Mouse (Mus musculus) layer of hippocampus, postnatal 25 days (tissue): ENCODE measurements around the gene Rsf1. TPM values are rescaled to one million over a fixed set of nuclear protein-coding genes. Genes with fewer than 3 reads are reported as not detected.

Experiments
- DNase-seq, 2 experiments: peaks; one replicate each; pipeline ENCODE4 v3.0.0; 2022; ENCODE audit warnings: mixed read lengths in 2 of 2, low spot score in 1 of 2; ENCODE audit errors: extremely low spot score in 1 of 2
- total RNA-seq, 2 experiments: library from RNA; stranded (reverse); gene quantifications; 2 replicates each; pipeline ENCODE4 v1.2.3; 2021

Rsf1 gene
- total RNA-seq, 2 experiments from 2014 or later: 38.9 to 48.7 TPM

GRCm38 (mm10) chr7:97722278-97722918 lies 142.7 kb downstream of the Rsf1 start:
- DNase-seq: no peak

DNA sequence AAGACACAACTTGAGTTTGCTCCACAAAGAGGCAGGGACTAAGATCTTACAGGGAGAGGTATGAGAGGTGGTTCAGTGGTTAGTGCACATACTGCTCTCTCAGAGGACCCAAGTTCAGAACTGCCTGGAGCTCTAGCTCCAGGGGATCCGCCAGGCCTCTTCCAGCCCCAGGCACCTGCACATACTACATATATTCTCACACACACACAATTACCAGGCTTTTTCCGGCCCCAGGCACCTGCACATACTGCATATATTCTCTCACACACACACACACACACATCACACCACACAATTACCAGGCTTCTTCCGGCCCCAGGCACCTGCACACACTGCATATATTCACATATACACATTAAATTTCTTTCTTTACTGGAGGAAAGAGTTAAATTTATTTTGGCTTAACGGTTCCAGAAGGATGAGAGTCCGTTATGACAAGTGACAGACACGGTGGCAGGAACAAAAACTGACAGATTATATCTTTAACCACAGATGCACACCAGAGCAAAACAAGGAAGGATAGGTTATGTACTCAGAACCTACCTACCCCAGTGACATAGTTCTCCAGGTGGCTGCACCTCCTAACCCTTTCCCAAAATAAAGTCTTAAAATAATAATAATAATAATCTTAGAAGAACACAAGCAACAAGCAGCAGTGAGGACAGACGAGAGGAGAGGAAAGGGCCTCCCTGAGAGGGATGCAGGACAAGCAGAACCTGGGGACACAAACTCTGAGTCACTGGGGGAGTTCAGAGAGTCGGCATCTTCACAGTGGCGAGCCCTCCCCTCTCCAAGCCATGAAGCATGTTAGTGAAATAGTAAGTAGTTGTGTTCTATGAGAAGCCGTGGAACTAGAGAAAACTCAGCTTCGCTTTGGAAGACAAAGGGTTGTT lies 144.2 kb downstream of the Rsf1 start:
- no peak for DNase-seq

GRCm38 (mm10) chr7:97725401-97725800 lies 145.7 kb downstream of the Rsf1 start:
- no peak for DNase-seq

GRCm38 (mm10) chr7:97726080-97726479 lies 146.4 kb downstream of the Rsf1 start:
- no peak for DNase-seq

DNA sequence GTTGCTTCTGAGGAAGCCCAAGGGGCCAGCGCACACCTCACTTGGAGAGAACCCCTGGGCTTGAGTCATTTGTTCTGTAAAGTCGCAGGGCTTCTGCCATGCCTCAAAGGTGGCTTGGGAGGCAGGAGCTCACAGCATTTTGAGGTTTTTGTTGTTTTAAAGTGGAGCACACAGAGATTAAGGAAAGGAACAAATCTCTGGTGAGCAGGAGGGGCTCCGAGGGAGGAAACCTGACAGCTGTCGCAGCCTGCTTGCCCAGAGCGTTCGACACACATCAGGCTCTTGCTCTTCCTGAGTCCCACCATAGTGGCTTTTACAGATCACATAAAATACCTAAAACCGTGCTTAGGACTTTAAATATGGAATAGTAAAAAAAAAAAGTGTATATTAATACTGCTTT lies 147.1 kb downstream of the Rsf1 start:
- DNase-seq: no peak

GRCm38 (mm10) chr7:97728666-97729614 lies 149.3 kb downstream of the Rsf1 start:
- no peak for DNase-seq

DNA sequence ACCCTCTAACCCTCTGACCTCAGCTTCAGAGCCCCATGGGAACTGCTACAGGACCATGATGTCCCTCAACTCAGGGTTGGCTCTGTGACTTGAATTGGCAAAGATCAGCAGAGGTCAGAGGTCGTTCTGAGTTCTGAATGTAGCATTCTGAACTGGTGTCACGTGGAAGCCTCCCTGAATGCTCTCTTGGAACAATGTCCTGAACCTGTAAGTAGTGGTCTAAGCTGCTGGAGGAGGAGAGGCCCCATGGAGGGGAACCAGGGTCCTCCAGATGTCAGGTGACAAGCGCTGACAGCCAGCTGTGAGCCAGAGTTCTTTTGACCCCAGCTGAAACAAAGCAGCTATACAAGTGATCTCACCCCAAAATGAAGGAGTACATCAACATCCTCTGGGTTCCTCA lies 150.7 kb downstream of the Rsf1 start:
- no peak for DNase-seq

DNA sequence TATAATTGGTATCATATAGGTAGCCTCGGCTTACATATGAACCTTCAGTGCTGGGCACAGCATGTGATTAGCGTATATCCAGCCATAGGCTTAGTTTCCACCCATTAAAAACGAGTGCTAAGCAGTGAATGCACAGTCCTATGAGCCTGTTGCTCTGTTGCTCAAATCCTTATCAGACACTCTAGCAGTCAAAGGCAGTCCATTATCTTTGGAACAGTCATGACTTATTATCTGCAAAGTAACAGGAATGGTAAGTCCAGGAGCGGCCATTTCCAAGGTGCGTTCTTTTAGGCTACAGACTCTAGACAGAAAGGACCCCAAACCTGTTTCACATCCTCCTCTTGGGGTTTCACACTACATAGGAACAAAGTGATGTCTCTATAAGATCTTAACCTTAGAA lies 153.9 kb downstream of the Rsf1 start:
- DNase-seq: no peak

DNA sequence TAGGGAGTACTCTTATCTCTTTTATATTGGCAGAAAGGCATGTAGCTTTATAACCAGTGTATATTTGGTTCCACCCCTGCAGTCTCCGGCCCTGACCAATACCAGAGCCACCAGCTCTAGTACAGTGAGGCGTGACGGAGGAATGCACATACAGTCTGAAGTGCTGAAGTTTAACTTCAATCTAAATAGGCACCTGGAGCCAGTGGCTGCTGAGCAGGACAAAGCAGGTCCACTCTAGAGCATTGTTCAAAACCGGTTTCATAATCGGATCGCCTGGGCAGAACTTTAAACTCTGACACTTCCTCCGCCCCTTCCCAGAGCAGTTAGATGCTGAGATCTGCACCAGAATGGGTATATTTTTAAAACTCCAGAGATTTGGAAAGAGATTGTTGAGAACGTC lies 155.3 kb downstream of the Rsf1 start:
- no peak for DNase-seq

GRCm38 (mm10) chr7:97735886-97736420 lies 156.3 kb downstream of the Rsf1 start:
- no peak for DNase-seq

DNA sequence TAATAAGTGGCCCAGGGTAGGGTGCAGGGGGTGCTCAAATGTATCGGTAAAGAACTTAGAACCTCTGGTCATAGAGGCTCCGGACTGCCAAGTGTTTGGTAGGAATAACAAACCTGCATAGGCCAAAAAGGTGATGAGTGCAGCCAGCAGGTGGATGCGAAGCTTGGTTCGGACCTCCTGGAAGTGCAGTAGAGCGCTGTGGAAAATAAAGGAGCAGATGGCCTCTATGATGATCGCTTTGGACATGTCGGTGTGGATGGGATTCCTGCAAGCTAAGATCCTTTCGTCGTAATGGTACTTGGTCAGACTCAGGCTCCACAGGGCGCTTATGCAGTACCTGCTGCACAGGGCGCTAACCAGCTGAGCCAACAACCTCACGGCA lies 157.6 kb downstream of the Rsf1 start:
- no peak for DNase-seq

DNA sequence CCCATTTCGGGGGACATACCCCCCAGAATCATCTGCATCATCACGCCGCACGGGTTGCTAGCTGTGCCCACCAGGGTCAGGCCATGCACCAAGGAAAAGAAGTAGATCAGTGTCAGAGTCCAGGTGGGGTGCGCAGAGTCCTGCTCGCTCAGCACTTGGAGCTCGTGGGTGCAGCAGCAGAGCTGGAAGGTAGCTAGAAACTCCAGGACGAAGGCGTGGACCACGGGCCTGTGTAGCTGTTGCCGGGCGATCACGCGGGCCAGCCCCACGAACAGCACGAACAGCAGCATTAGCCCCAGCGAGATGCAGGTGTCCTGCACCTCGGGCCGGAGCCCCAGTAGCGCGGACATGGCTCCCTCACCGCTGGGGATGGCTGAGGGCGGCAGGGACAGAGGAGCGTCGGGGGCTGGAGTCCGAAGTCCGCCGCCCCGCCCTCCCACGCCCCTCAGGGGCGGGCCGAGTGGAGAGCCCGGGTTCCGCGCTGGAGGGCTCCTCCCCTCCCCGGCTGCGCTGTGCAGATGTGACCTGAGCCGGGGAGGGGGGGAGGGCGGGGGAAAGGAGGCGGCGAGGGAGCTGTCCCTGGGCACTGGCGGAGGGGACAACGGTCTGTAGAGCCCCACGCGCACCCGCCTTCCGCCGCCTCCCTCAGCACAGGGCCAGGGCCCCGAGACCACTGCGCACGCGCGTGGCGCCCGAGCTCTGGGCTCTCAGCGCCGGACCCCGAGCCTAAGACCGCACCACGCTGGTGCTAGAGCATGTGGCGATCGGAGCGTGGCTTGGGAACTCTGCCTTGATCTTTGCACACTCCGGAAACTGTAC lies 158.2 kb downstream of the Rsf1 start, which contains the start of gene Aqp11:
Aqp11 (minus strand) TSS at position 652 of the 819 bp plus-strand sequence.
- peak; percentile 55 to 70 for DNase-seq

- no peak for DNase-seq
Observed at GRCm38 (mm10) chr7:97740948-97741347, 161.3 kb downstream of the Rsf1 start.

DNA sequence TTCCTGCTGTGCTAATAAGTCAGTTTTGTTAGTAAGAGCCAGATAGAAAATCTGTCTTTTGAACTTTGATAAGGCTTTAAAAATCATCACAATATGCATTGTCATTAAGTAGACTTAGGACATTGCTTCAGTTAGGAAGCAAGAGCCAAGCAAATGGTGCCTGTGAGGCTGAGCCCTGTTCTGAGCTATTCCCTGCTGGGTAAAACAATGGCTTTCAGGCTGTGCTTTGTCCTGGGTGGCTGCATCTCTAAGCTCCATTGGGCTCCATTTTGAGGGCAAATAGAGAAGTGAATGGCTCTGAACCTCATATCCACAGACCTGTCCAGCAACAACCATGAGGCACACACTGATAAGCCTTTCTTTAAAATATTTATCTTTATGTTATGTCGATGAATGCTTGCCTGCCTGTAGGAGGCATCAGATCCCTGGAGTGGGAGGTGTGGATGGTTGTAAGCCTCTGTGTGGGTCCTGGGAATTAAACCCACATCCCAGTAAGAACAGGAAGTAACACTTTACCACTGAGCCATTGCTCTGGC lies 162.1 kb downstream of the Rsf1 start:
- DNase-seq: no peak

Other genes with a start within 250 kb of the Rsf1 start
- gene Usp35, start 247.9 kb upstream of the Rsf1 start, total RNA-seq: 10 to 100 TPM; 11.5 to 14.0 TPM
- gene Kctd21, start 247.6 kb upstream of the Rsf1 start, total RNA-seq: 10 to 100 TPM; 10.5 to 14.8 TPM
- gene Alg8, start 208.3 kb upstream of the Rsf1 start, total RNA-seq: 10 to 100 TPM; 10.7 to 11.1 TPM
- gene Ndufc2, start 179.9 kb upstream of the Rsf1 start, total RNA-seq: 100 to 1,000 TPM; 231 to 241 TPM
- 10 to 100 TPM; 29.9 to 41.8 TPM for gene Thrsp, start 162.2 kb upstream of the Rsf1 start, total RNA-seq
- 1 to 10 TPM; 3.9 to 4.1 TPM for gene Kctd14, start 128.6 kb upstream of the Rsf1 start, total RNA-seq
- gene Ints4, start 98.9 kb upstream of the Rsf1 start, total RNA-seq: 10 to 100 TPM; 27.0 to 31.4 TPM
- 10 to 100 TPM; 50.1 to 51.7 TPM for gene Aamdc, start 392 bp upstream of the Rsf1 start, total RNA-seq
- 10 to 100 TPM; 80.3 to 91.2 TPM for gene Clns1a, start 116.7 kb downstream of the Rsf1 start, total RNA-seq
- gene Aqp11, start 158.4 kb downstream of the Rsf1 start, total RNA-seq: 10 to 100 TPM; 39.7 to 43.8 TPM
- 100 to 1,000 TPM; 213 to 237 TPM for gene Pak1, start 208.7 kb downstream of the Rsf1 start, total RNA-seq